Mouse (Mus musculus): ENCODE measurements around the gene Ap3b2. TPM values are rescaled to one million over a fixed set of nuclear protein-coding genes. Genes with fewer than 3 reads are reported as not detected.
"Not testable (repeated sequence)": the region's sequence is repeated elsewhere in the genome, so short reads cannot be mapped to it uniquely, and the experiment has no call there.

The Ap3b2 gene
- total RNA-seq, 2 experiments from 2014 or later = 150 to 154 TPM

GRCm38 (mm10) chr7:81478261-81478660, 15.5 kb downstream of the Ap3b2 start:
- not testable (repeated sequence) for DNase-seq (ENCODE audit: low spot score in 2 of 2)

- DNase-seq (ENCODE audit: low spot score in 2 of 2) = no peak
Observed at GRCm38 (mm10) chr7:81476833-81477232, 16.9 kb downstream of the Ap3b2 start.

- peak in 1 of 2 experiments; percentile 19 for DNase-seq (ENCODE audit: low spot score in 2 of 2)
Observed at GRCm38 (mm10) chr7:81475221-81475620, 18.5 kb downstream of the Ap3b2 start.

GRCm38 (mm10) chr7:81464906-81465450, 28.7 kb downstream of the Ap3b2 start:
- DNase-seq (ENCODE audit: low spot score in 2 of 2) = no peak

GRCm38 (mm10) chr7:81464116-81464515, 29.6 kb downstream of the Ap3b2 start:
- DNase-seq (ENCODE audit: low spot score in 2 of 2) = no peak

GRCm38 (mm10) chr7:81462815-81463214, 30.9 kb downstream of the Ap3b2 start:
- no peak for DNase-seq (ENCODE audit: low spot score in 2 of 2)

- peak; percentile 67 to 72 for DNase-seq (ENCODE audit: low spot score in 2 of 2)
Observed at GRCm38 (mm10) chr7:81455155-81455651, 38.5 kb downstream of the Ap3b2 start, which contains the start of gene Cpeb1. Gene Cpeb1 (minus strand): TSS chr7:81455465.

- DNase-seq (ENCODE audit: low spot score in 2 of 2) = peak; percentile 49 to 66
Observed at GRCm38 (mm10) chr7:81454331-81455039, 39.2 kb downstream of the Ap3b2 start.

GRCm38 (mm10) chr7:81453443-81454274, 40.1 kb downstream of the Ap3b2 start:
- peak; percentile 57 to 67 for DNase-seq (ENCODE audit: low spot score in 2 of 2)

GRCm38 (mm10) chr7:81452971-81453441, 40.7 kb downstream of the Ap3b2 start:
- DNase-seq (ENCODE audit: low spot score in 2 of 2) = peak; percentile 39 to 46

Other genes with a start within 250 kb of the Ap3b2 start
- gene Rps17, start 148.7 kb downstream of the Ap3b2 start, total RNA-seq (2021) = 100 to 1,000 TPM; 682 to 705 TPM
- 10 to 100 TPM; 37.5 to 43.0 TPM for gene Cpeb1, start 38.5 kb downstream of the Ap3b2 start, total RNA-seq (2021)
- not detected for gene BC048679, start 4.4 kb upstream of the Ap3b2 start, total RNA-seq (2021)
- under 1 TPM; 0.11 to 0.25 TPM for gene Fsd2, start 73.0 kb upstream of the Ap3b2 start, total RNA-seq (2021)
- gene Whamm, start 77.3 kb upstream of the Ap3b2 start, total RNA-seq (2021) = 10 to 100 TPM; 15.3 to 19.9 TPM
- gene Homer2, start 213.6 kb upstream of the Ap3b2 start, total RNA-seq (2021) = 100 to 1,000 TPM in 1 of 2 experiments, 10 to 100 TPM in 1; 96.8 to 103 TPM